Mouse (Mus musculus) myocyte (in vitro differentiated cells): ENCODE results near the gene Agr2. TPM values are rescaled to one million over a fixed set of nuclear protein-coding genes. Genes with fewer than 3 reads are reported as not detected.
A peak's percentile ranks its signal among the peaks of the same experiment; 100 is the strongest.

Experiments used
- H3K27me3 ChIP-seq: one replicate; pipeline ENCODE4 v1.6.1; 2011; ENCODE audit not compliant: control insufficient read depth, insufficient read depth, insufficient read length
- H3K36me3 ChIP-seq: one replicate; pipeline ENCODE4 v1.6.1; 2011; ENCODE audit not compliant: control insufficient read depth, insufficient read depth
- H3K4me2 ChIP-seq: one replicate; pipeline ENCODE4 v1.6.1; 2011; ENCODE audit warnings: low read depth, control low read depth
- H3K4me3 ChIP-seq: one replicate; pipeline ENCODE4 v1.5.1; 2011; ENCODE audit warnings: mild to moderate bottlenecking, control low read depth, moderate library complexity
- H3K79me2 ChIP-seq: one replicate; pipeline ENCODE4 v1.6.1; 2011; ENCODE audit not compliant: control insufficient read depth, insufficient read depth
- H3ac ChIP-seq: one replicate; pipeline ENCODE4 v1.6.1; 2011; ENCODE audit not compliant: control insufficient read depth, insufficient read length
- CEBPB ChIP-seq: IDR thresholded peaks from 2 replicates; pipeline ENCODE4 v1.6.1; 2011; ENCODE audit warnings: mild to moderate bottlenecking, moderate library complexity; ENCODE audit not compliant: poor library complexity, insufficient read depth, severe bottlenecking
- E2F4 ChIP-seq: IDR thresholded peaks from one replicate; pipeline ENCODE4 v1.6.1; 2011; ENCODE audit warnings: mild to moderate bottlenecking, control low read depth, moderate library complexity; ENCODE audit not compliant: insufficient read depth
- MAX ChIP-seq: IDR thresholded peaks from one replicate; pipeline ENCODE4 v1.6.1; 2011; ENCODE audit warnings: low read depth, mild to moderate bottlenecking, control low read depth
- MYOD1 ChIP-seq, 3 experiments: IDR thresholded peaks; one replicate each; pipeline ENCODE4 v1.6.1; 2011; ENCODE audit warnings: control low read depth in 2 of 3, low read depth in 2 of 3, mild to moderate bottlenecking in 2 of 3, moderate library complexity in 1 of 3; ENCODE audit not compliant: insufficient read length in 2 of 3, control insufficient read depth in 1 of 3
- MYOG ChIP-seq, 3 experiments: IDR thresholded peaks; one replicate each; pipeline ENCODE4 v1.6.1; 2011; ENCODE audit warnings: control low read depth in 2 of 3, low read depth in 2 of 3, mild to moderate bottlenecking in 2 of 3; ENCODE audit not compliant: insufficient read length in 2 of 3, control insufficient read depth in 1 of 3, insufficient read depth in 1 of 3
- POLR2A ChIP-seq: IDR thresholded peaks from one replicate; pipeline ENCODE4 v1.6.1; 2011; ENCODE audit warnings: low read depth, mild to moderate bottlenecking, control low read depth, moderate library complexity; ENCODE audit not compliant: insufficient read length
- POLR2AphosphoS2 ChIP-seq: IDR thresholded peaks from one replicate; pipeline ENCODE4 v1.6.1; 2011; ENCODE audit warnings: low read depth, control low read depth; ENCODE audit not compliant: insufficient read length
- REST ChIP-seq: IDR thresholded peaks from one replicate; pipeline ENCODE4 v1.6.1; 2011; ENCODE audit warnings: mild to moderate bottlenecking, control low read depth, moderate library complexity; ENCODE audit not compliant: insufficient read depth, insufficient read length
- SRF ChIP-seq: IDR thresholded peaks from one replicate; pipeline ENCODE4 v1.6.1; 2011; ENCODE audit warnings: low read depth; ENCODE audit not compliant: control insufficient read depth, insufficient read length
- TCF12 ChIP-seq: IDR thresholded peaks from one replicate; pipeline ENCODE4 v1.6.1; 2011; ENCODE audit warnings: mild to moderate bottlenecking, control low read depth; ENCODE audit not compliant: poor library complexity, insufficient read depth, severe bottlenecking
- TCF3 ChIP-seq: IDR thresholded peaks from one replicate; pipeline ENCODE4 v1.6.1; 2011; ENCODE audit warnings: low read depth, control low read depth; ENCODE audit not compliant: insufficient read length
- USF1 ChIP-seq: IDR thresholded peaks from one replicate; pipeline ENCODE4 v1.6.1; 2011; ENCODE audit warnings: low read depth, mild to moderate bottlenecking, control low read depth, moderate library complexity
- polyA plus RNA-seq: library from polyadenylated mRNA; unstranded; fragments of >200 nt; fragmentation: generic; extraction: Trizol; gene quantifications from one replicate; pipeline ENCODE4 v1.2.1, GENCODE M21; 2012; ENCODE audit warnings: missing spikeins

The Agr2 gene
- polyA plus RNA-seq, 1 experiment: not detected

DNA sequence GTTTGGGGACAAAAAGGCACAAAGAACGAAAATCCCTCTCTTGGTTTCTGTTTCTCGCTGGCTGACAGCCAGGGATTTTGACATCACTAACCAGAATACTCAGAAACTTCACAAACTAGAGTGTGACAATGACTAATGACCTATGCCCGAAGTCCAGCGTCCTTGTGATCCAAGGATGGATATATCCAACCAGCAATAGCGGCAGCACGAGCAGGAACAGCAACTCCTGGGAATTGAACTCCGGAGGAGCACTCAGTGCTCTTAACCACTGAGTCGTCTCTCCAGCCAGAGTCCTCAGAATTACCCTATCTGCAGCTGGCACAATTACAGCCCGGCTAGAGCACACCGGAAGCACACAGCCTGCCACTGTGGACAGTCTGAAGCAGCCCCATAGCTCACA lies 44.1 kb downstream of the Agr2 start:
- Histone ChIP-seq H3ac (no peak overlapping the region), H3K4me3 (no peak overlapping the region), H3K79me2 (no peaks in the 10 kb centered on the region), H3K36me3 (no peaks in the 10 kb centered on the region), H3K4me2 (no peak overlapping the region), H3K27me3 (no peaks in the 10 kb centered on the region)
- TF ChIP-seq MAX (no peak), TCF3 (no peak), TCF12 (no peak), MYOD1 (IDR thresholded peaks at IDR 0.05; ENCODE audit: control insufficient read depth in 1 of 3, insufficient read length in 2 of 3, low read depth in 2 of 3) (no peak), POLR2AphosphoS2 (no peak), SRF (no peak), CEBPB (no peak), MYOG (IDR thresholded peaks at IDR 0.05; ENCODE audit: control insufficient read depth in 1 of 3, insufficient read depth in 1 of 3, insufficient read length in 2 of 3, low read depth in 2 of 3) (no peak), E2F4 (no peak), REST (no peak), POLR2A (no peak)

DNA sequence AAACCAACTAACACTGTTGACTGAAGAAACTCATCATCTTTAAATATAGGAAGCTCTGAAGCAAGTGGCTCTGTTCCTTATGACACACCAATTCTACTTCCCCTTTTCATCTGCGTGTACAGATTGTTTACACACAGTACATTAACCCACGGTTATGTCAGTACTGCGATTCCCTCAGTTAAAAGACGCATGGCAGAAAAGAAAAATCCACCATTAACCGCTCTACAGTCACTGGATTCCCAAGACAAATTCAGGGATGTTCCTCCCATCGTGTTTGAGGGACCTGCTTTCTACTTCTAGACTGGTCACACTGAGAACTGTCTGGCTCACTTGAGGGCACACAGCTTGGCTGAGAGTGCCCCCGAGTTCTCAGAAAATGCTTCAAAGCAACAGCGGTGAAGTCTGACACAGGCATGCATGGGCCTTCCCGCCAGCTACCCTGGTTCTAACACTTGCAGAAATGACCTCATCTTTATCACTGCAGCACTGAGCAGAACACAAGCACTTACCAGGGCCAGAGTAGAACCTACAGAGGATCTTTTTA lies 46.9 kb downstream of the Agr2 start:
- Histone ChIP-seq H3ac (no peak overlapping the region), H3K4me2 (no peak overlapping the region), H3K27me3 (peaks cover 7% of the 10 kb centered on the region), H3K79me2 (no peaks in the 10 kb centered on the region), H3K36me3 (no peaks in the 10 kb centered on the region), H3K4me3 (no peak overlapping the region)
- TF ChIP-seq MAX: no peak
- no peak for TF ChIP-seq TCF12

DNA sequence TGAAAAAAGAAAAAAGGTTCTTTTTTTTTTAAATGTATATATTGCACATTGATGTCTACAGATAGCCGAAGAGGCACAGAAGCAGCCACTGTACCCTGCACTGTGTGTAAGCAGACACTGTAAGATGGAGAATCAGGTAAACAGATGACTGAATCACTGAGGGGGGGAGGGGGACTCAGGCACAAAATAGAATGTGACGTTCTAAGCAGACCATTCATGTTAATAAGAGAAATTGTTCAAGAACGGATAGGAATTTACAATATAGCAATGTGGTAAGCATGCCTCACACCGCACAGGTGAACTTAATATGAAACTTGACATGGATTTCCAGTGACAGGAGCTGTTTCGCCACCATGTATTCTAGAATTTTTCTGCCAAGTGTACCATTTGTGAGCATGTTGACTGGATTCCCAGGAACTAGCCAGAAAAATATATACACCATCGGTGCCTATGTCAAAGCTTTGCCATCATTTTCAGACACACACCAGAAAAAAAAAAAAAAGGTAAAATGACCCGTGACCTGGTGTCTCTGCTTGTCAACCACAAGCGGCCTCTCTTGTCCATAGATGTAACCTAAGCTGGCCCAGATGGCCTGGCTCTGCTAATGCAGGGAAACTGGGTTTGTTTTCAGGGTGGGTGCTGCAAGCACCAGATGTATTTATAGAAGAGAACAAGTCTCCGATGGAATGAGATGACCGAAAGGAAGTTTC lies 48.0 kb downstream of the Agr2 start:
- Histone ChIP-seq H3K36me3 (no peaks in the 10 kb centered on the region), H3K79me2 (no peaks in the 10 kb centered on the region), H3K4me3 (no peak overlapping the region), H3K4me2 (peak overlapping the region; percentile 78), H3ac (no peak overlapping the region), H3K27me3 (peaks cover 7% of the 10 kb centered on the region)
- TF ChIP-seq POLR2AphosphoS2: no peak
- no peak for TF ChIP-seq MYOD1 (IDR thresholded peaks at IDR 0.05; ENCODE audit: control insufficient read depth in 1 of 3, insufficient read length in 2 of 3, low read depth in 2 of 3)
- TF ChIP-seq MYOG (IDR thresholded peaks at IDR 0.05; ENCODE audit: control insufficient read depth in 1 of 3, insufficient read depth in 1 of 3, insufficient read length in 2 of 3, low read depth in 2 of 3): no peak
- no peak for TF ChIP-seq CEBPB
- no peak for TF ChIP-seq E2F4
- TF ChIP-seq REST: no peak
- no peak for TF ChIP-seq SRF
- no peak for TF ChIP-seq TCF3
- no peak for TF ChIP-seq TCF12
- TF ChIP-seq MAX: no peak
- TF ChIP-seq USF1: no peak
- TF ChIP-seq POLR2A: no peak

DNA sequence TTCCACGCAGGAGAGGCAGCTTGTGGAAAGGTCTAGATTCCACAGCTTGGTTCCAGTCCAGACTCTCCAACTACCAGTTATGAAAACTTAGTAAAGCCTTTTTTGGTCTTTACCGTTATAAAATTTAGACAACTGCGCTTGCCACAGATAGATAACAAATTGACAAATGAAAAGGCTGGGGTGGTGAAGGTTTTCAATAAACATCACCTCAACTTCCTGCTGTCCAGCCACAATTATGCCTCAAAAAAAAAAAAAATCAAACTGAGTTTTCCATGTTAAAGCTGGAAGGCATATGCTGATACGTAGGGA lies 48.5 kb downstream of the Agr2 start:
- H3K4me2 ChIP-seq: peak overlapping the region; percentile 78
- no peaks in the 10 kb centered on the region for H3K36me3 ChIP-seq
- peak overlapping the region; percentile 16 for H3K4me3 ChIP-seq
- H3K79me2 ChIP-seq: no peaks in the 10 kb centered on the region
- no peak overlapping the region for H3ac ChIP-seq
- peaks cover 7% of the 10 kb centered on the region for H3K27me3 ChIP-seq
- TF ChIP-seq POLR2AphosphoS2 (no peak), TCF12 (no peak), TCF3 (no peak), MYOD1 (IDR thresholded peaks at IDR 0.05; ENCODE audit: control insufficient read depth in 1 of 3, insufficient read length in 2 of 3, low read depth in 2 of 3) (no peak), POLR2A (no peak), CEBPB (no peak), MYOG (IDR thresholded peaks at IDR 0.05; ENCODE audit: control insufficient read depth in 1 of 3, insufficient read depth in 1 of 3, insufficient read length in 2 of 3, low read depth in 2 of 3) (no peak), E2F4 (no peak), USF1 (no peak), SRF (no peak)
